Mouse (Mus musculus) hindbrain, postnatal 0 days (tissue): ENCODE results near the gene Glra3. TPM values are rescaled to one million over a fixed set of nuclear protein-coding genes. Genes with fewer than 3 reads are reported as not detected.

Experiments
- ATAC-seq: fragments of 200-750 bp; cut with Nextera tagmentation; 2 replicates; pipeline ENCODE4 v1.8.0; 2017; ENCODE audit warnings: mild to moderate bottlenecking, moderate TSS enrichment, moderate library complexity
- DNase-seq: peaks from one replicate; pipeline ENCODE4 v3.0.0-alpha.2; 2015; ENCODE audit warnings: low spot score
- H3K27ac ChIP-seq: fragments of 300-500 bp; sonication (generic); 2 replicates; pipeline ENCODE4 v1.5.1; 2014; ENCODE audit warnings: mild to moderate bottlenecking
- H3K27me3 ChIP-seq: fragments of 300-500 bp; sonication (generic); 2 replicates; pipeline ENCODE4 v1.6.1; 2014; ENCODE audit warnings: low read length, mixed read lengths; ENCODE audit not compliant: insufficient read depth
- H3K36me3 ChIP-seq: fragments of 300-500 bp; sonication (generic); 2 replicates; pipeline ENCODE4 v1.6.1; 2014; ENCODE audit warnings: low read length, mixed read lengths; ENCODE audit not compliant: insufficient read depth
- H3K4me1 ChIP-seq: fragments of 300-500 bp; sonication (generic); 2 replicates; pipeline ENCODE4 v1.6.1; 2014; ENCODE audit warnings: antibody characterized with exemption, low read length, mixed read lengths; ENCODE audit not compliant: insufficient read depth
- H3K4me2 ChIP-seq: fragments of 300-500 bp; sonication (generic); 2 replicates; pipeline ENCODE4 v1.6.1; 2014; ENCODE audit warnings: low read depth, mild to moderate bottlenecking, low read length, moderate library complexity, mixed read lengths
- H3K4me3 ChIP-seq: fragments of 300-500 bp; sonication (generic); 2 replicates; pipeline ENCODE4 v1.5.1; 2014; ENCODE audit warnings: low read length
- H3K9ac ChIP-seq: fragments of 300-500 bp; sonication (generic); replicated peaks from 2 replicates; pipeline ENCODE4 v1.6.1; 2014; ENCODE audit warnings: mild to moderate bottlenecking, low read length, moderate library complexity, mixed read lengths
- H3K9me3 ChIP-seq: fragments of 300-500 bp; sonication (generic); 2 replicates; pipeline ENCODE4 v1.6.1; 2016; ENCODE audit warnings: low read length, mixed read lengths
- CTCF ChIP-seq: IDR thresholded peaks from 2 replicates; pipeline ENCODE4 v1.5.1; 2016; ENCODE audit warnings: antibody characterized with exemption, control low read depth, low read depth
- WGBS: fragments of 180-500 bp; shearing (Covaris S2); extraction: QIAGEN DNeasy Blood & Tissue Kit; methylation state at CpG from one replicate; pipeline ENCODE4 v1.1.7; 2014; 5-methylcytosine and 5-hydroxymethylcytosine counted together
- polyA plus RNA-seq: library from polyadenylated mRNA; unstranded; fragments of >200 nt; fragmentation: Nextera tagmentation; extraction: Ambion mirVana; gene quantifications from 2 replicates; pipeline ENCODE4 v1.2.1, GENCODE M21; 2015
- total RNA-seq: library from RNA; depleted of rRNA; stranded (reverse); fragments of >200 nt; gene quantifications from 2 replicates; pipeline ENCODE4 v1.2.3, GENCODE M21; 2014; rRNA removed

The Glra3 gene
- total and polyA plus RNA-seq, 2 experiments from 2014 or later: 1.8 to 6.2 TPM

- Histone ChIP-seq H3K4me1 (no peaks in the 10 kb centered on the region), H3K9me3 (no peaks in the 10 kb centered on the region), H3K27ac (no peak overlapping the region), H3K36me3 (no peaks in the 10 kb centered on the region), H3K27me3 (no peaks in the 10 kb centered on the region), H3K4me2 (no peak overlapping the region), H3K9ac (no peak overlapping the region), H3K4me3 (no peak overlapping the region)
- ATAC-seq (no peak), DNase-seq (no peak)
- TF ChIP-seq CTCF: no peak
- WGBS: 37% methylated on average over 2 of the region's 2 CpGs
Observed at GRCm38 (mm10) chr8:56158966-56159365, 218.7 kb downstream of the Glra3 start.

Other genes with a start within 250 kb of the Glra3 start
- not detected in 2 replicates for gene Adam29, start 33.5 kb upstream of the Glra3 start, total RNA-seq
- gene Adam29, start 33.5 kb upstream of the Glra3 start, polyA plus RNA-seq: not detected in 2 replicates